Mouse (Mus musculus) lung, postnatal 0 days (tissue): Measurements from ENCODE around the gene Ppox. TPM values are rescaled to one million over a fixed set of nuclear protein-coding genes. Genes with fewer than 3 reads are reported as not detected.

ENCODE experiments used
- ATAC-seq: fragments of 200-750 bp; cut with Nextera tagmentation; 2 replicates; pipeline ENCODE4 v1.8.0; 2017; ENCODE audit warnings: moderate library complexity
- DNase-seq: peaks from one replicate; pipeline ENCODE4 v3.0.0-alpha.2; 2016; ENCODE audit warnings: low spot score
- H3K27ac ChIP-seq: fragments of 300-500 bp; sonication (generic); 2 replicates; pipeline ENCODE4 v1.5.1; 2014; ENCODE audit warnings: antibody characterized with exemption, mild to moderate bottlenecking, low read length, mixed read lengths
- H3K27me3 ChIP-seq: fragments of 300-500 bp; sonication (generic); replicated peaks from 2 replicates; pipeline ENCODE4 v1.6.1; 2014; ENCODE audit warnings: low read length, mixed read lengths; ENCODE audit not compliant: insufficient read depth
- H3K36me3 ChIP-seq: fragments of 300-500 bp; sonication (generic); 2 replicates; pipeline ENCODE4 v1.6.1; 2014; ENCODE audit warnings: low read length, mixed read lengths; ENCODE audit not compliant: insufficient read depth
- H3K4me1 ChIP-seq: fragments of 300-500 bp; sonication (generic); 2 replicates; pipeline ENCODE4 v1.6.1; 2014; ENCODE audit warnings: antibody characterized with exemption, low read depth, low read length, mixed read lengths; ENCODE audit not compliant: insufficient read depth
- H3K4me2 ChIP-seq: fragments of 300-500 bp; sonication (generic); replicated peaks from 2 replicates; pipeline ENCODE4 v1.6.1; 2014; ENCODE audit warnings: low read depth, mild to moderate bottlenecking, low read length, moderate library complexity, mixed read lengths
- H3K4me3 ChIP-seq: fragments of 300-500 bp; sonication (generic); 2 replicates; pipeline ENCODE4 v1.5.1; 2014; ENCODE audit warnings: low read depth, low read length
- H3K9ac ChIP-seq: fragments of 300-500 bp; sonication (generic); replicated peaks from 2 replicates; pipeline ENCODE4 v1.6.1; 2014; ENCODE audit warnings: low read depth, mild to moderate bottlenecking
- H3K9me3 ChIP-seq: fragments of 300-500 bp; sonication (generic); 2 replicates; pipeline ENCODE4 v1.6.1; 2016; ENCODE audit warnings: low read length, mixed read lengths
- CTCF ChIP-seq: IDR thresholded peaks from 2 replicates; pipeline ENCODE4 v1.5.1; 2016; ENCODE audit warnings: antibody characterized with exemption, mild to moderate bottlenecking
- EP300 ChIP-seq: IDR thresholded peaks from 2 replicates; pipeline ENCODE4 v1.6.1; 2016; ENCODE audit warnings: antibody characterized with exemption, mild to moderate bottlenecking, control low read depth
- WGBS: fragments of 180-500 bp; shearing (Covaris S2); extraction: QIAGEN DNeasy Blood & Tissue Kit; methylation state at CpG from one replicate; pipeline ENCODE4 v1.1.7; 2014; 5-methylcytosine and 5-hydroxymethylcytosine counted together
- polyA plus RNA-seq: library from polyadenylated mRNA; unstranded; fragments of >200 nt; fragmentation: Nextera tagmentation; extraction: Ambion mirVana; gene quantifications from 2 replicates; pipeline ENCODE4 v1.2.1, GENCODE M21; 2015

Gene Ppox
- polyA plus RNA-seq, 1 experiment from 2014 or later: 28.4 TPM

DNA sequence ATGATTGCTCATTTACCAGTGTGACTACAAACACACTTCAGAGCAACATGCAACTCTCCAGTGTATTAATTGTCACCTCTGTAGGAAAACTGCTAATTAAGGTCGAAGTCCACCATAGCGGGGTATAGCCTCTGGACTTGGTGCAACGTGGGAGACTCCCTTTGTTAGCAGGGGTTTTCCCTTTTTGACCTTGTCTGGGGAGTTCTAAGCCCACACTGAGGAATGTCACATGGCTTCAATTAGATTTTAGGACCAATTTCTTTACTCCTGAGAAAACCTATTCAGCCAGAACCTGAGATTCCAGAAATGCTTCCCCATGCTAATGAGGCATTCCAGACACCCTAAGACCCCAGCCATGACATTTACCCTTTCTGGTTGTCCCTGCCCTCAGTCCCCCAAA lies 50.8 kb downstream of the Ppox start:
- no peak for TF ChIP-seq CTCF
- no peak for TF ChIP-seq EP300
- H3K4me2 ChIP-seq: no peak overlapping the region
- H3K27me3 ChIP-seq: no peaks in the 10 kb centered on the region
- no peak overlapping the region for H3K9ac ChIP-seq
- no peak for ATAC-seq
- DNase-seq: no peak
- no peaks in the 10 kb centered on the region for H3K4me1 ChIP-seq
- H3K36me3 ChIP-seq: peaks cover 2% of the 10 kb centered on the region; the same call in 1 of the 2 replicates
- WGBS: 88% methylated on average over 3 of the region's 3 CpGs
- H3K9me3 ChIP-seq: no peaks in the 10 kb centered on the region
- H3K4me3 ChIP-seq: no peak overlapping the region
- H3K27ac ChIP-seq: no peak overlapping the region

DNA sequence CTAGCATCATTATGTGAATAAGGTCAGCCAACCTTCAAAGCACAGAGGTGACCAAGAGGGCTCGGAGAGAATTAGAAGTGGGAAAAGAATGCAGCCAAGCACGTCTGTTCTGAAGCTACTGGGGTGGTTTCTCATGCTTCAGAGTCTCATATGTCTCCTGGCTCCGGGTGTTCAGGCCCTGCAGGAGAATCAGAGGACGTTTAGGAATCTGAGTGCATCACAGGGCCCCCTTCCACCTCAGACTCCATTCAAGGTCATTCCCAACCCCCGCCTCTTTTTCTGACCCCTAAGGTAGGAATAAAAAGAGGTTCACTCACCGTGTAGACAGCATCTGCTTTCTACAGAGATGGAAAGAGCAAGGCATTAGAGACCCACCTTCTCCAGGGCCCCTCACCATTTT lies 51.2 kb downstream of the Ppox start:
- Histone ChIP-seq H3K9ac (no peak overlapping the region), H3K4me2 (no peak overlapping the region), H3K36me3 (no peaks in the 10 kb centered on the region), H3K27me3 (no peaks in the 10 kb centered on the region), H3K27ac (no peak overlapping the region), H3K4me1 (no peaks in the 10 kb centered on the region), H3K9me3 (no peaks in the 10 kb centered on the region), H3K4me3 (no peak overlapping the region)
- DNase-seq (no peak), ATAC-seq (no peak)
- 63% methylated on average over 6 of the region's 6 CpGs for WGBS
- TF ChIP-seq CTCF (no peak), EP300 (no peak)

DNA sequence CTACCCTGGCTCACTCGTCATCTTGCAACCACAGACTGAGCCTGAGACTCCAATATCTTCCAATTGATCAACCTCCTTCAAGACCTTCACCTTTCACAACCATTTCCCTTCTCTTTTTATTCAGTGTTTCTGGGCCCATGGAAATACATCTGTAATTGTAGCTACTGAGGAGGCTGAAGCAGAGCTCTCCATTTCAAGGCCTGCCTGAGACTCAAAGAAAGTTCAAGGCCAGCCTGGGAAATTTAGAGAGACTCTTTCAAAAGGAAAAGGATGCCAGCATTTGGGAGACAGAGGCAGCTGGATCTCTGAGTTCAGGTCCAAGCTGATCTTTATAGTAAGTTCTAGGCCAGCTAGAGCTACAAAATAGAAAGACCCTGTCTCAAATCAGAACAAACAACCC lies 53.1 kb downstream of the Ppox start:
- no peaks in the 10 kb centered on the region for H3K9me3 ChIP-seq

GRCm38 (mm10) chr1:171226780-171227179 lies 54.2 kb downstream of the Ppox start:
- WGBS: 56% methylated on average over 4 of the region's 4 CpGs
- H3K27me3 ChIP-seq: no peaks in the 10 kb centered on the region

More for the DNA sequence above, 53.1 kb downstream of the Ppox start:
- Histone ChIP-seq H3K27me3 (no peaks in the 10 kb centered on the region), H3K4me2 (no peak overlapping the region), H3K27ac (no peak overlapping the region), H3K4me1 (no peaks in the 10 kb centered on the region), H3K9ac (no peak overlapping the region), H3K36me3 (no peaks in the 10 kb centered on the region), H3K4me3 (no peak overlapping the region)
- DNase-seq: no peak
- TF ChIP-seq CTCF: no peak
- ATAC-seq: no peak
- WGBS: 63% methylated on average over 1 of the region's 1 CpGs

More at GRCm38 (mm10) chr1:171226780-171227179, 54.2 kb downstream of the Ppox start:
- no peak overlapping the region for H3K9ac ChIP-seq
- no peaks in the 10 kb centered on the region for H3K36me3 ChIP-seq
- H3K4me3 ChIP-seq: no peak overlapping the region
- no peak for DNase-seq
- no peak overlapping the region for H3K27ac ChIP-seq
- TF ChIP-seq EP300 (no peak), CTCF (no peak)
- peaks cover under 1% of the 10 kb centered on the region; the same call in 1 of the 2 replicates for H3K4me1 ChIP-seq
- H3K4me2 ChIP-seq: no peak overlapping the region
- no peaks in the 10 kb centered on the region for H3K9me3 ChIP-seq
- no peak for ATAC-seq

Other genes with a start within 250 kb of the Ppox start
- 29.3 and 37.4 TPM in 2 replicates for gene Fcgr3, start 216.3 kb downstream of the Ppox start, polyA plus RNA-seq
- 32.2 and 33.2 TPM in 2 replicates for gene Cfap126, start 167.3 kb downstream of the Ppox start, polyA plus RNA-seq
- 145 and 157 TPM in 2 replicates for gene Sdhc, start 130.6 kb downstream of the Ppox start, polyA plus RNA-seq
- gene Mpz, start 130.5 kb downstream of the Ppox start, polyA plus RNA-seq: 0.62 and 0.73 TPM in 2 replicates
- gene Pcp4l1, start 84.9 kb downstream of the Ppox start, polyA plus RNA-seq: 3.3 and 4.4 TPM in 2 replicates
- gene Nr1i3, start 67.2 kb downstream of the Ppox start, polyA plus RNA-seq: 0.07 and 0.08 TPM in 2 replicates
- gene Tomm40l, start 58.7 kb downstream of the Ppox start, polyA plus RNA-seq: 14.9 and 17.1 TPM in 2 replicates
- 2.3 and 5.5 TPM in 2 replicates for gene Apoa2, start 56.1 kb downstream of the Ppox start, polyA plus RNA-seq
- 121 and 130 TPM in 2 replicates for gene Fcer1g, start 46.8 kb downstream of the Ppox start, polyA plus RNA-seq
- gene Adamts4, start 30.8 kb downstream of the Ppox start, polyA plus RNA-seq: 2.7 and 3.3 TPM in 2 replicates
- 172 and 188 TPM in 2 replicates for gene Ndufs2, start 29.8 kb downstream of the Ppox start, polyA plus RNA-seq
- gene B4galt3, start 10.9 kb downstream of the Ppox start, polyA plus RNA-seq: 68.4 and 77.0 TPM in 2 replicates
- gene Usp21, start 6.8 kb upstream of the Ppox start, polyA plus RNA-seq: 38.3 and 40.9 TPM in 2 replicates
- gene Ufc1, start 13.8 kb upstream of the Ppox start, polyA plus RNA-seq: 95.4 and 100 TPM in 2 replicates
- 43.0 and 44.4 TPM in 2 replicates for gene Dedd, start 48.0 kb upstream of the Ppox start, polyA plus RNA-seq
- 39.9 and 45.5 TPM in 2 replicates for gene Nit1, start 64.5 kb upstream of the Ppox start, polyA plus RNA-seq
- 64.1 and 72.7 TPM in 2 replicates for gene Pfdn2, start 64.5 kb upstream of the Ppox start, polyA plus RNA-seq
- 4.0 and 4.5 TPM in 2 replicates for gene Klhdc9, start 79.6 kb upstream of the Ppox start, polyA plus RNA-seq
- gene Nectin4, start 88.9 kb upstream of the Ppox start, polyA plus RNA-seq: 10.1 and 10.2 TPM in 2 replicates
- gene Arhgap30, start 107.8 kb upstream of the Ppox start, polyA plus RNA-seq: 3.5 and 4.1 TPM in 2 replicates
- gene Usf1, start 130.1 kb upstream of the Ppox start, polyA plus RNA-seq: 66.4 and 67.7 TPM in 2 replicates
- 7.1 and 7.8 TPM in 2 replicates for gene Tstd1, start 137.7 kb upstream of the Ppox start, polyA plus RNA-seq
- gene F11r, start 156.3 kb upstream of the Ppox start, polyA plus RNA-seq: 177 and 239 TPM in 2 replicates
- 13.7 and 14.8 TPM in 2 replicates for gene Alyref2, start 222.3 kb upstream of the Ppox start, polyA plus RNA-seq